Mouse (Mus musculus) C2C12 (cell line): ENCODE data around the gene Hspa1b. TPM values are rescaled to one million over a fixed set of nuclear protein-coding genes. Genes with fewer than 3 reads are reported as not detected.
"Not testable (repeated sequence)": the region's sequence is repeated elsewhere in the genome, so short reads cannot be mapped to it uniquely, and the experiment has no call there.

Source experiments
- H3K27me3 ChIP-seq: one replicate; pipeline ENCODE4 v1.6.1; 2011; ENCODE audit not compliant: control insufficient read depth, insufficient read depth, insufficient read length
- H3K36me3 ChIP-seq: one replicate; pipeline ENCODE4 v1.6.1; 2011; ENCODE audit not compliant: control insufficient read depth, insufficient read depth
- H3K4me3 ChIP-seq: one replicate; pipeline ENCODE4 v1.5.1; 2011; ENCODE audit warnings: mild to moderate bottlenecking, control low read depth; ENCODE audit not compliant: poor library complexity, insufficient read depth, severe bottlenecking
- H3K79me2 ChIP-seq: one replicate; pipeline ENCODE4 v1.6.1; 2011; ENCODE audit not compliant: control insufficient read depth, insufficient read depth
- H3K79me3 ChIP-seq: one replicate; pipeline ENCODE4 v1.6.1; 2011; ENCODE audit warnings: low read depth, control low read depth
- H3ac ChIP-seq: one replicate; pipeline ENCODE3; 2011; ENCODE audit warnings: low read depth; ENCODE audit not compliant: control insufficient read depth, insufficient read length
- CEBPB ChIP-seq: IDR thresholded peaks from one replicate; pipeline ENCODE4 v1.6.1; 2011; ENCODE audit warnings: low read depth, mild to moderate bottlenecking, control low read depth, moderate library complexity
- CTCF ChIP-seq: IDR thresholded peaks from one replicate; pipeline ENCODE4 v1.5.1; 2011; ENCODE audit not compliant: control insufficient read depth, insufficient read depth, insufficient read length
- FOSL1 ChIP-seq: IDR thresholded peaks from one replicate; pipeline ENCODE4 v1.8.0; 2011; ENCODE audit warnings: mild to moderate bottlenecking, low read length; ENCODE audit not compliant: poor library complexity, insufficient read depth, severe bottlenecking
- MAX ChIP-seq: IDR thresholded peaks from one replicate; pipeline ENCODE4 v1.6.1; 2011; ENCODE audit warnings: mild to moderate bottlenecking, control low read depth
- MYOD1 ChIP-seq: IDR thresholded peaks from one replicate; pipeline ENCODE4 v1.6.1; 2011; ENCODE audit warnings: low read depth; ENCODE audit not compliant: control insufficient read depth, insufficient read length
- MYOG ChIP-seq: IDR thresholded peaks from one replicate; pipeline ENCODE4 v1.6.1; 2011; ENCODE audit not compliant: control insufficient read depth, insufficient read length; ENCODE audit errors: extremely low read depth
- USF1 ChIP-seq: IDR thresholded peaks from one replicate; pipeline ENCODE4 v1.6.1; 2011; ENCODE audit warnings: low read depth, mild to moderate bottlenecking, control low read depth, moderate library complexity
- long read RNA-seq, 2 experiments: library from polyadenylated mRNA; unstranded; transcript quantifications; one replicate each; pipeline ENCODE4 v2.0.0; 2019 to 2020
- polyA plus RNA-seq: library from polyadenylated mRNA; unstranded; fragments of >200 nt; fragmentation: generic; extraction: Trizol; gene quantifications from one replicate; pipeline ENCODE4 v1.2.1, GENCODE M21; 2012; ENCODE audit warnings: missing spikeins

Hspa1b gene
- 22.6 TPM for polyA plus RNA-seq
- long read RNA-seq, experiment 1, partial matches to known transcripts = 0 of 2 reads
- long read RNA-seq, experiment 1, other reads (novel, unspliced or antisense) = 0 of 2 reads
- long read RNA-seq, experiment 2 = 0 reads

DNA sequence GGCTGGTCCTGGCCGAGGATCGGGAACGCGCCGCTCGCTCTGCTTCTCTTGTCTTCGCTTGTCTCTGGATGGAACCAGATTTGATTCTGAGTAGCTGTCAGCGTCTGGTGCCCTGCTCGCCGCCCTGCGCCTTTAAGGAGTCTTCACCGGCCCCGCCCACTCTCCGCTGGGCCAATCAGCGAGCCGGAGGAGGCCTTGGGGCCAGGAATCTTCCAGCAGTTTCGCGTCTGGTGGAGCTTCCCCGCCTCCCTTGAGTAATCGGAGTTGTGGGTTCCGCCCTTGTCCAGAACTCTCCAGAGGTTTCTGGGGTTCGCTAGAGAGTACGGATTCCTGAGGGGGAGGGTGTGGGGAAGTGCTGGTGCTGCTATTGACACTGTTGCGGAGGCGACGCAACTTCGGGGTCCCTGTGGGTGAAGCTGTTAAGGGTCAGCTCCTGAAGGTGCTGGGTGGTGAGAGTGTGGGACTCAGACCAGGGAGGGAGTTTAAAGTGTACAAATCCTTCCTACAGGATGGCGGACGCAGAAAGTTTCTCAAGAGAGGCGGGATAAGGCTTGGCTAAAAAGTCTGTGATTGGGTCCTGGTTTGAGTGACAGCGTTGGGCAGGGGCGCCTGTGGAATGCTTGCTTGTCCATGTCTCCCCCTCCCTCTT lies at the start of gene Hspa1b:
Gene Hspa1b, minus strand, starts transcription at position 109 of the 649 bp plus-strand sequence.
- not testable (repeated sequence) for H3K79me3 ChIP-seq, H3K27me3 ChIP-seq, H3K36me3 ChIP-seq, H3K79me2 ChIP-seq
- Histone ChIP-seq H3K4me3 (peak within 1 kb of the TSS; percentile 34), H3ac (peak within 1 kb of the TSS; percentile 92)

DNA sequence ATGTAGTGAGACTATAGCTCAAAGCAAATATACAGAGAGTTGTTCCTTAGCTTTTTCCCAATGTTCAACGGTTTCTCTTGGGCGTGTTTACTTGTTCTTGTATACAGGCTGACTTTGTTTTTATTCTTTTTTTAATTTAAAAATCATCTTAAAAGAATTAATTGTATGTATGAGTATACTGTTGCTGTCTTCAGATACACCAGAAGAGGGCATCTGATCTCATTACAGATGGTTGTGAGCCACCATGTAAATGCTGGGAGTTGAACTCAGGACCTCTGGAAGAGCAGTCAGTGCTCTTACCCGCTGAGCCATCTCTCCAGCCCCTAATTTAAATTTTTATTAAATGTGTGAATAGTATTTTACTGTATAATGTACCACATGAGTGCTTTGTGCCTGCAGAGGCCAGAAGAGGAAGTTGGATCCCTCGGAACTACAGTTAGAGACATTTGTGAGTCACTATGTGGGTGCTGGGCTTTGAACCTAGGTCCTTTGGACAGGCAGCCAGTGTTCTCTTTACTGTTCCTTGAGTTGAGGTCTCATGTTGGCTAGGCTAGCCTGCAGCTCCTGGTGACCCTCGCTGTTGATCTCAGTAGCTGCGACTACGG lies 48.5 kb upstream of the Hspa1b start:
- H3K4me3 ChIP-seq = no peak overlapping the region

DNA sequence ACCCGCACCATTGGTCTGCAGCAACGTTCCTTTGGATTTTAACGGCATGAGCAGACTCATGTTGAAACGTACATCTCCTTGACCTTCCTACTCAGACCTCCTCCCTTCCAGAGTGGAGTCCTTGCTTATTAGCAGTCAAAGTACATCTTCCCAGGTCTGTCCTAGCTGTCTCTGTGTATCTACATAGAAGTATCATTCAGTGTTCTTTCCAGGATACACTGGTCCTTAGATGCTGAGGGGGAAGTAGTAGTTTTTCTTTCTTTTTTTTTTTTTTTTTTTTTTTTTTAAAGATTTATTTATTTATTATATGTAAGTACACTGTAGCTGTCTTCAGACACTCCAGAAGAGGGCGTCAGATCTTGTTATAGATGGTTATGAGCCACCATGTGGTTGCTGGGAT lies 46.9 kb upstream of the Hspa1b start:
- Histone ChIP-seq H3K79me3 (peaks cover 63% of the 10 kb centered on the region), H3K36me3 (peaks cover 68% of the 10 kb centered on the region), H3K79me2 (peaks cover 90% of the 10 kb centered on the region)
- not testable (repeated sequence) for H3ac ChIP-seq, H3K4me3 ChIP-seq, H3K27me3 ChIP-seq

More for the DNA sequence above, 48.5 kb upstream of the Hspa1b start:
- Histone ChIP-seq H3K27me3 (no peaks in the 10 kb centered on the region), H3K79me3 (peaks cover 51% of the 10 kb centered on the region), H3K36me3 (peaks cover 82% of the 10 kb centered on the region), H3K79me2 (peaks cover 75% of the 10 kb centered on the region), H3ac (no peak overlapping the region)
- TF ChIP-seq MAX = no peak
- no peak for TF ChIP-seq MYOG
- no peak for TF ChIP-seq FOSL1
- TF ChIP-seq USF1 = no peak
- TF ChIP-seq CEBPB = no peak
- TF ChIP-seq MYOD1 = no peak
- no peak for TF ChIP-seq CTCF

DNA sequence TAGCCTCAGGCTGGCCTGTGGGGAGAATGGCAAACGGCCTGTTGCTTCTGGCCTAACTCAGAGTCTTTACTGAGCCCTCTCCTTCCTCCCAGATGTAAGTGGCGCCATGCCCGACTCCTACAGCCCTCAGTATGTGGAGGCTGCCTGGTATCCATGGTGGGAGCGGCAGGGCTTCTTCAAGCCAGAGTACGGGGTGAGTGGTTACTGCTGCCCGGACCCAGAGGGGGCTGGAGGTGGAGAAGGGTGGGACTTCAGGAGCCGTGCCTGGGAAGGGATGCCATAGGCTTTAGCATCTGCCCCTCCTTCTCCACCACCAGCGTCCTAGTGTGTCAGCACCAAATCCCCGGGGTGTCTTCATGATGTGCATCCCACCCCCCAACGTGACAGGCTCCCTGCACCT lies 46.1 kb upstream of the Hspa1b start:
- no peak overlapping the region for H3K4me3 ChIP-seq
- H3K36me3 ChIP-seq = peaks cover 60% of the 10 kb centered on the region

DNA sequence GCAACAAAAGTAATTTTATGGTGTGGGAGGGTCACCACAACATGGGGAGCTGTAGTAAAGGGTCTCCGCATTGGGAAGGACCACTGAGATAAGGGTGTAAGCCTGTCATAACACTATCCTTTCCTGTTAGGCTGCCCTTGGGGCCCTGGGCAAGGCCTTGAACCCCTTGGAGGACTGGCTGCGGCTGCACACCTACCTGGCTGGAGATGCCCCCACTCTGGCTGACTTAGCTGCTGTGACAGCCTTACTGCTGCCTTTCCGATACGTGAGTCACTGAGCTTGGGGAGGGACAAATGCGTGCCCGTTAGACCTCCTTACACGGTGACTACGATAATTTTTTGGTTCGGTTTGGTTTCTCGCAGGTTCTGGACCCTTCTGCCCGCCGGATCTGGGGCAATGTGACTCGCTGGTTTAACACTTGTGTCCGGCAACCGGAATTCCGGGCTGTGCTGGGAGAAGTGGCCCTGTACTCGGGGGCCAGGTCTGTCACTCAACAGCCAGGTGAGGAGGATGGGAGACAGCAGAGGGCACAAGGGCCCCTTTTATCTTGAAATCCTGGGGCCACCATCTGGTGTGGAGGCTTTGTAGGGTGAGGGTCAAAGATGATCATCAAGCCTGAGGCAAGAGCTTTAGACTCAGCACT lies 45.2 kb upstream of the Hspa1b start:
- no peak overlapping the region for H3K4me3 ChIP-seq
- H3K79me2 ChIP-seq = peaks cover 91% of the 10 kb centered on the region
- TF ChIP-seq MAX (no peak), CEBPB (no peak), USF1 (no peak), CTCF (no peak), MYOG (no peak), MYOD1 (no peak), FOSL1 (no peak)
- peaks cover 51% of the 10 kb centered on the region for H3K36me3 ChIP-seq
- peaks cover 70% of the 10 kb centered on the region for H3K79me3 ChIP-seq
- no peaks in the 10 kb centered on the region for H3K27me3 ChIP-seq
- no peak overlapping the region for H3ac ChIP-seq

More for the DNA sequence above, 46.1 kb upstream of the Hspa1b start:
- Histone ChIP-seq H3K79me2 (peaks cover 90% of the 10 kb centered on the region), H3K27me3 (no peaks in the 10 kb centered on the region), H3K79me3 (peaks cover 62% of the 10 kb centered on the region), H3ac (no peak overlapping the region)
- TF ChIP-seq MYOG (no peak), USF1 (no peak), MYOD1 (no peak), FOSL1 (no peak), CTCF (no peak), CEBPB (no peak), MAX (no peak)

DNA sequence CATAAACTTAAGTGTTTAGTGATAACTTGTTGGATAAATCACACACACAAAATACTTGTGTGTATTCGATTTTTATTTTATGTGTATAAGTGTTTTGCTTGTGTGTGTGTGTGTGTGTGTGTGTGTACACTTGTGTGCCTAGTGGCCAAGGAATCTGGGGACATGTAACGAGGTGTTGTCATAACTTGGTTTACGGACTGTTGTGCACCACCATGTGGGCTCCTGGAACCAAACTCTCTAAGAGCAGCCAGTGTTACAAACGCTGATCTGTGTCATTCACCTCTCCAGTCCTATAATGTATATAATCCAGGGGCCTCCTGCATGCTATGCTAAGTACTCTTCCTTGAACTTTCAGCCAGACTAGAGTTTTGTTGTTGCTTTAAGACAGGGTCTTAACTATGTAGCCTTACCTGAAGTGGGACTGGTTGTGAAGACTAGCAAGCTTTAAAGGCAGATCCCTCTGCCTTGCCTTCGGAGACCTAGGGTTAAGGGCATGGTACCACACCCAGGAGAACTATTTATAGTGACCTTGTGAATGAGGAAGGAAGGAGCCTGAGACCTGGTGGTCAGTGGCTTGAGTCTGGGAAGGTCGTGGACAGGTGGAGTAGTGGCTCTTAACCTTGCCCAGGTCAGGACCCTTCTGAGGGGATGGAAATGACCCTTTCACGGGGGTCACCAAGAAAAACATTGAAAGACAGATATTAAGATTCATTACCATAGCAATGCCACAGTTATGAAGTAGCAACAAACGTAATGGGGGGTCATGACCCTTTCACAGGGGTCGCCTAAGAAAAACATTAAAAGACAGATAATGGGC lies 44.2 kb upstream of the Hspa1b start:
- Histone ChIP-seq H3ac (peak overlapping the region; percentile 46), H3K27me3 (no peaks in the 10 kb centered on the region), H3K4me3 (peak overlapping the region; percentile 83), H3K79me3 (peaks cover 76% of the 10 kb centered on the region), H3K36me3 (peaks cover 51% of the 10 kb centered on the region), H3K79me2 (peaks cover 91% of the 10 kb centered on the region)
- TF ChIP-seq CTCF (no peak), MYOG (no peak)
